Mouse (Mus musculus): ENCODE data around the gene Akap13. TPM values are rescaled to one million over a fixed set of nuclear protein-coding genes. Genes with fewer than 3 reads are reported as not detected.

The Akap13 gene
- polyA plus RNA-seq, 1 experiment from 2014 or later, result 69.8 TPM

GRCm38 (mm10) chr7:75668396-75668795 lies 213.1 kb downstream of the Akap13 start:
- H3K36me3 ChIP-seq (ENCODE audit: control insufficient read depth, insufficient read depth, low read length), result peaks cover 13% of the 10 kb centered on the region; the same call in 1 of the 2 replicates
- no peak overlapping the region for H3K27ac ChIP-seq (ENCODE audit: low read depth, low read length)
- WGBS, result 46% methylated on average over 1 of the region's 1 CpGs
- H3K9ac ChIP-seq (ENCODE audit: low read depth, low read length), result no peak overlapping the region
- no peaks in the 10 kb centered on the region for H3K9me3 ChIP-seq (ENCODE audit: control insufficient read depth, low read length)
- no peak for ATAC-seq (ENCODE audit: low FRiP score, low TSS enrichment)
- no peak overlapping the region for H3K4me2 ChIP-seq (replicated peaks; ENCODE audit: low read depth, low read length)
- H3K4me1 ChIP-seq (ENCODE audit: control insufficient read depth, insufficient read depth, low read length), result no peaks in the 10 kb centered on the region
- H3K4me3 ChIP-seq (ENCODE audit: low read length), result no peak overlapping the region
- no peaks in the 10 kb centered on the region for H3K27me3 ChIP-seq (ENCODE audit: control insufficient read depth, insufficient read depth, low read length)

GRCm38 (mm10) chr7:75669416-75669815 lies 214.1 kb downstream of the Akap13 start:
- Histone ChIP-seq H3K4me3 (ENCODE audit: low read length) (no peak overlapping the region), H3K36me3 (ENCODE audit: control insufficient read depth, insufficient read depth, low read length) (peaks cover 10% of the 10 kb centered on the region; the same call in 1 of the 2 replicates), H3K9ac (ENCODE audit: low read depth, low read length) (no peak overlapping the region), H3K27me3 (ENCODE audit: control insufficient read depth, insufficient read depth, low read length) (no peaks in the 10 kb centered on the region), H3K4me1 (ENCODE audit: control insufficient read depth, insufficient read depth, low read length) (no peaks in the 10 kb centered on the region), H3K4me2 (replicated peaks; ENCODE audit: low read depth, low read length) (no peak overlapping the region), H3K27ac (ENCODE audit: low read depth, low read length) (no peak overlapping the region), H3K9me3 (ENCODE audit: control insufficient read depth, low read length) (no peaks in the 10 kb centered on the region)
- WGBS, result 62% methylated on average over 6 of the region's 6 CpGs
- no peak for ATAC-seq (ENCODE audit: low FRiP score, low TSS enrichment)

- no peak for ATAC-seq (ENCODE audit: low FRiP score, low TSS enrichment)
- no peak overlapping the region for H3K4me3 ChIP-seq (ENCODE audit: low read length)
- WGBS, result 87% methylated on average over 9 of the region's 9 CpGs
These were observed 224.3 kb downstream of the Akap13 start for GRCm38 (mm10) chr7:75679631-75680030.

GRCm38 (mm10) chr7:75682901-75683300 lies 227.6 kb downstream of the Akap13 start:
- no peak for ATAC-seq (ENCODE audit: low FRiP score, low TSS enrichment)
- Histone ChIP-seq H3K9ac (ENCODE audit: low read depth, low read length) (no peak overlapping the region), H3K9me3 (ENCODE audit: control insufficient read depth, low read length) (no peaks in the 10 kb centered on the region), H3K27ac (ENCODE audit: low read depth, low read length) (no peak overlapping the region), H3K27me3 (ENCODE audit: control insufficient read depth, insufficient read depth, low read length) (no peaks in the 10 kb centered on the region), H3K36me3 (ENCODE audit: control insufficient read depth, insufficient read depth, low read length) (peaks cover 20% of the 10 kb centered on the region; the same call in 1 of the 2 replicates), H3K4me2 (replicated peaks; ENCODE audit: low read depth, low read length) (no peak overlapping the region), H3K4me3 (ENCODE audit: low read length) (no peak overlapping the region), H3K4me1 (ENCODE audit: control insufficient read depth, insufficient read depth, low read length) (no peaks in the 10 kb centered on the region)
- WGBS, result 100% methylated on average over 1 of the region's 1 CpGs

More at GRCm38 (mm10) chr7:75679631-75680030, 224.3 kb downstream of the Akap13 start:
- H3K4me2 ChIP-seq (replicated peaks; ENCODE audit: low read depth, low read length), result no peak overlapping the region
- H3K27me3 ChIP-seq (ENCODE audit: control insufficient read depth, insufficient read depth, low read length), result no peaks in the 10 kb centered on the region
- H3K36me3 ChIP-seq (ENCODE audit: control insufficient read depth, insufficient read depth, low read length), result peaks cover 18% of the 10 kb centered on the region; the same call in 1 of the 2 replicates
- no peaks in the 10 kb centered on the region for H3K9me3 ChIP-seq (ENCODE audit: control insufficient read depth, low read length)
- H3K27ac ChIP-seq (ENCODE audit: low read depth, low read length), result no peak overlapping the region
- H3K9ac ChIP-seq (ENCODE audit: low read depth, low read length), result no peak overlapping the region
- no peaks in the 10 kb centered on the region for H3K4me1 ChIP-seq (ENCODE audit: control insufficient read depth, insufficient read depth, low read length)

- no peak overlapping the region for H3K9ac ChIP-seq (ENCODE audit: low read depth, low read length)
- no peak for ATAC-seq (ENCODE audit: low FRiP score, low TSS enrichment)
- peaks cover 25% of the 10 kb centered on the region for H3K36me3 ChIP-seq (ENCODE audit: control insufficient read depth, insufficient read depth, low read length)
- WGBS, result 82% methylated on average over 6 of the region's 6 CpGs
- no peaks in the 10 kb centered on the region for H3K9me3 ChIP-seq (ENCODE audit: control insufficient read depth, low read length)
- H3K4me2 ChIP-seq (replicated peaks; ENCODE audit: low read depth, low read length), result no peak overlapping the region
- no peak overlapping the region for H3K27ac ChIP-seq (ENCODE audit: low read depth, low read length)
- no peaks in the 10 kb centered on the region for H3K4me1 ChIP-seq (ENCODE audit: control insufficient read depth, insufficient read depth, low read length)
- H3K4me3 ChIP-seq (ENCODE audit: low read length), result no peak overlapping the region
- no peaks in the 10 kb centered on the region for H3K27me3 ChIP-seq (ENCODE audit: control insufficient read depth, insufficient read depth, low read length)
These were observed 228.1 kb downstream of the Akap13 start for GRCm38 (mm10) chr7:75683410-75683809.

DNA sequence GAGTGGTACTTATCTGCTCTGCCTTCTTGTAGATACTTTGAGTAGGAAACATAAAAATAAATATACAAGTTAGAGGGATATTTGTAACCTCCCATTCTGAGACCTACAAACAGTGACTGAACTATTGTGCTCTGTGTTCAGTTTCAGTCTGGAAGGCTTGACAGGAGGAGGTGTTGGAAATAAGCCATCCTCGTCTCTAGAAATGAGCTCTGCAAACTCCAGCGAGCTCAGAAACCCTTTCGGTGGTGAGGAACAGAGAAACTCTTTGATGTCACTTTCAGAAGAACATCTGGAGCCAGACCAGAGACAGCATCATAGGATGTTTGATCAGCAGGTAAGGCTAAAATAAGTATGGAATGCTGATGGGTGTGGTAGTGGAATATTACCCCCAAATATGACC lies 229.6 kb downstream of the Akap13 start:
- H3K9me3 ChIP-seq (ENCODE audit: control insufficient read depth, low read length), result no peaks in the 10 kb centered on the region
- no peak overlapping the region for H3K27ac ChIP-seq (ENCODE audit: low read depth, low read length)
- peaks cover 34% of the 10 kb centered on the region for H3K36me3 ChIP-seq (ENCODE audit: control insufficient read depth, insufficient read depth, low read length)
- H3K9ac ChIP-seq (ENCODE audit: low read depth, low read length), result no peak overlapping the region
- H3K4me3 ChIP-seq (ENCODE audit: low read length), result no peak overlapping the region
- H3K4me2 ChIP-seq (replicated peaks; ENCODE audit: low read depth, low read length), result no peak overlapping the region
- WGBS, result 93% methylated on average over 3 of the region's 3 CpGs
- no peak for ATAC-seq (ENCODE audit: low FRiP score, low TSS enrichment)
- no peaks in the 10 kb centered on the region for H3K4me1 ChIP-seq (ENCODE audit: control insufficient read depth, insufficient read depth, low read length)
- no peaks in the 10 kb centered on the region for H3K27me3 ChIP-seq (ENCODE audit: control insufficient read depth, insufficient read depth, low read length)

DNA sequence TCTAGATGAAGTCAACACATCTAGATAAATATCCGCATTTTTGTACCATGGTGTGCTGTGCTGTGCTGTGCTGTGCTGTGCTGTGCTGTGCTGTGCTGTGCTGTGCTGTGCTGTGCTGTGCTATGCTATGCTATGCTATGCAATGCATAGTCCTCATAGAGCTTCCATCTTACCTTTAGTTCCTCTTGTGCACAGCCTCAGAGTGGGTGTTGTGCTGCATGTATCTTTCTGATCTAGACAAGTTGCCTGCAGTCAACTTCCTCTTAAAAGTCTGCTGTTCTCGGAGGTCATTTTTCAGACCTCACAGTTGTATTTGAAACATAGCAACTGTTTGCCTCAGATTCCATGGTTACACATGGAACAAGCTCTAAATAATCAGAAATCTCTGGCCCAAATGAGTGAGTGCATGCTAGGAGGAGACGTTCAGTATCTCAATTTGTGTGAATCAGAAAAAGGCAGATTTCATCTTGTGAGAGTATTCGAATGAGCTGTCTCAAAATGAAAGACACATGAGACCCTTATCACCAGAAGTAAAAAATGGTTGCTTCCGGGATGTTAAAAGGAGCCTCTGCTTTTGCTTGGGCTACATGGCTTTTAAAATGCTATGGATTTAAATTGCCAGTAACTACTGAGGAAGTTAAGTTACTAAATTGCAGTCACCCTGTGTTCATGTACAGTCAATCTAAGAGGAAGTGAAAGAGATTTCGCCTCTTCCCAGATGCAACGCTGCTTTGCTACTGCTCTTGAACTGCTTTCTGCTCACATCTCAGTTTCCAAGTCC lies 230.9 kb downstream of the Akap13 start:
- 83% methylated on average over 7 of the region's 7 CpGs for WGBS

DNA sequence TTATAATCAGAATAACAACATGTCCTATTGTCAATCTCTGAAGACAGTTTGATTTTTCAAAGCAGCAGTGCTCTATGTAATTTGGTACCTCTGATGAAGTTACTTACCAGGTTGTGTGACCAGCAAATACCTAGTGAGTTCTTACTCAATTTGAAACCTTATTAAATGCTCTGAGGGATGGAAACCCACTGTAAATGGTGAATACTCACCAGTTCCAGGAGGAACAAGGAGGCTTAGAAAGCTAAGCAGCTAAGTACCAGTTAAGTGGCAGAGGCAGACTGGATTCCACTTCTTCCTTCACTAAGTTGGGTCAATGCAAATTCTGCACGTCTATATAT lies 231.5 kb downstream of the Akap13 start:
- Histone ChIP-seq H3K27ac (ENCODE audit: low read depth, low read length) (no peak overlapping the region), H3K27me3 (ENCODE audit: control insufficient read depth, insufficient read depth, low read length) (no peaks in the 10 kb centered on the region), H3K4me1 (ENCODE audit: control insufficient read depth, insufficient read depth, low read length) (no peaks in the 10 kb centered on the region), H3K4me3 (ENCODE audit: low read length) (no peak overlapping the region), H3K36me3 (ENCODE audit: control insufficient read depth, insufficient read depth, low read length) (peaks cover 35% of the 10 kb centered on the region), H3K4me2 (replicated peaks; ENCODE audit: low read depth, low read length) (no peak overlapping the region), H3K9me3 (ENCODE audit: control insufficient read depth, low read length) (no peaks in the 10 kb centered on the region), H3K9ac (ENCODE audit: low read depth, low read length) (no peak overlapping the region)
- no peak for ATAC-seq (ENCODE audit: low FRiP score, low TSS enrichment)
- 95% methylated on average over 1 of the region's 1 CpGs for WGBS

More for the DNA sequence above, 230.9 kb downstream of the Akap13 start:
- Histone ChIP-seq H3K4me3 (ENCODE audit: low read length) (no peak overlapping the region), H3K4me2 (replicated peaks; ENCODE audit: low read depth, low read length) (no peak overlapping the region), H3K4me1 (ENCODE audit: control insufficient read depth, insufficient read depth, low read length) (no peaks in the 10 kb centered on the region), H3K9me3 (ENCODE audit: control insufficient read depth, low read length) (no peaks in the 10 kb centered on the region), H3K9ac (ENCODE audit: low read depth, low read length) (no peak overlapping the region), H3K27me3 (ENCODE audit: control insufficient read depth, insufficient read depth, low read length) (no peaks in the 10 kb centered on the region), H3K27ac (ENCODE audit: low read depth, low read length) (no peak overlapping the region), H3K36me3 (ENCODE audit: control insufficient read depth, insufficient read depth, low read length) (peaks cover 35% of the 10 kb centered on the region)
- no peak for ATAC-seq (ENCODE audit: low FRiP score, low TSS enrichment)

DNA sequence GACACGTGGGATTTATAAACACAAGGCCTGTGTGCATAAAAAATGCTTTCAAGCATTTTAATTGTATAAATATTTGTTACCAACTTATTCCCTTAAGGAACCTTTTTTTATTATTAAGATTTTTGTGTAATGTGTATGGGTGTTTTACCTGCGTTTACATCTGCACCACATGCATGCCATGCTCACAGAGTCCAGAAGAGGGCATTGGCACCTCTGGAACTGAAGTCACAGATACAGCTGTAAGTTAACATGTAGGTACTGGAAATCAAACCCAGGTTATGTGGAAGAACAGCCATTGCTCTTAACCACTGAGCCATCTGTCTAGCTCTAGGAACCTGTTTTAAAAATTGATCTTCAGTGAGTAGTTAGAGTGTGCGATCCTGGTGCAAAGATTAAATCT lies 232.8 kb downstream of the Akap13 start:
- H3K36me3 ChIP-seq (ENCODE audit: control insufficient read depth, insufficient read depth, low read length), result peaks cover 34% of the 10 kb centered on the region
- H3K4me3 ChIP-seq (ENCODE audit: low read length), result no peak overlapping the region
- no peaks in the 10 kb centered on the region for H3K4me1 ChIP-seq (ENCODE audit: control insufficient read depth, insufficient read depth, low read length)
- H3K4me2 ChIP-seq (replicated peaks; ENCODE audit: low read depth, low read length), result no peak overlapping the region
- 94% methylated on average over 3 of the region's 3 CpGs for WGBS
- no peaks in the 10 kb centered on the region for H3K9me3 ChIP-seq (ENCODE audit: control insufficient read depth, low read length)
- no peak overlapping the region for H3K27ac ChIP-seq (ENCODE audit: low read depth, low read length)
- no peaks in the 10 kb centered on the region for H3K27me3 ChIP-seq (ENCODE audit: control insufficient read depth, insufficient read depth, low read length)
- H3K9ac ChIP-seq (ENCODE audit: low read depth, low read length), result no peak overlapping the region
- no peak for ATAC-seq (ENCODE audit: low FRiP score, low TSS enrichment)
